Mouse (Mus musculus) gonadal fat pad, adult 2 months (tissue): ENCODE results near the gene Kcnn1. TPM values are rescaled to one million over a fixed set of nuclear protein-coding genes. Genes with fewer than 3 reads are reported as not detected.

Source experiments
- DNase-seq: peaks from one replicate; pipeline ENCODE4 v3.0.0-alpha.2; 2012; ENCODE audit warnings: low read depth
- polyA plus RNA-seq: library from polyadenylated mRNA; depleted of rRNA; stranded (reverse); fragments of >200 nt; gene quantifications from 2 replicates; pipeline ENCODE4 v1.2.3, GENCODE M21; 2012

Kcnn1 gene
- polyA plus RNA-seq, 1 experiment = 5.6 TPM

DNA sequence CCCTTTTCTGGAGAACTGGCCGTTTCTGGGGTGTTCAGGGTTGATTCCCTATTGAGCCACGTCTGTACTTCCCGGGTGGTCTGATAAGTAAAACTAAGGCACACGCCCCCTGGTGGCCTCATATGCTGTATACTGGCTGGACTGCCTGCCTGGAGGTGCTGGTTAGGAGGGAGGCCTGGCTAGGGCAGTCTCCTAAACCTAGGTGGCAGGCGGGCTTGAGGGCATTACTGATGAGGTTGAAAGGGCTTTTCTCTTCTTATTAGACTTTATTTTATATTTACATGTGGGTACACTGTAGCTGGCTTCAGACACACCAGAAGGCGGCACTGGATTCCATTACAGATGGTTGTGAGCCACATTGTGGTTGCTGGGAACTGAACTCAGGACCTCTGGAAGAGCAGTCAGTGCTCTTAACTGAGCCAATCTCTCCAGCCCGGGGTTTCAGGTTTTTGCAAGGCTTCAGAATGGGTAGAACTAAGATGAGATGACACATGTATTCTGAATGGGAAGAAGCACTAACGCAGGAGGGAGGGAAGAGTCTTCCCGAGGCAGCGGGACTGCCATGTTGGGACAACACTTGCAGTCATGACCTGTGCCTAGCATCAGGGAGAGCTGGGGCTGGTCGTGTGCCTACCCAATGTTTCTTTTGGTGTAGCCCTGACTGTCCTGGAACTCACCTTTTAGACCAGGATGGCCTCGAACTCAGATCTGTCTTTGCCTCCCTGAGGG is 30.8 kb upstream of the Kcnn1 start:
- no peak for DNase-seq

GRCm38 (mm10) chr8:70892896-70893655 is 30.0 kb upstream of the Kcnn1 start:
- no peak for DNase-seq

GRCm38 (mm10) chr8:70892022-70892895 is 29.2 kb upstream of the Kcnn1 start, which contains the start of gene Slc5a5:
TSS of gene Slc5a5 (minus strand) at chr8:70892757.
- DNase-seq = no peak

DNA sequence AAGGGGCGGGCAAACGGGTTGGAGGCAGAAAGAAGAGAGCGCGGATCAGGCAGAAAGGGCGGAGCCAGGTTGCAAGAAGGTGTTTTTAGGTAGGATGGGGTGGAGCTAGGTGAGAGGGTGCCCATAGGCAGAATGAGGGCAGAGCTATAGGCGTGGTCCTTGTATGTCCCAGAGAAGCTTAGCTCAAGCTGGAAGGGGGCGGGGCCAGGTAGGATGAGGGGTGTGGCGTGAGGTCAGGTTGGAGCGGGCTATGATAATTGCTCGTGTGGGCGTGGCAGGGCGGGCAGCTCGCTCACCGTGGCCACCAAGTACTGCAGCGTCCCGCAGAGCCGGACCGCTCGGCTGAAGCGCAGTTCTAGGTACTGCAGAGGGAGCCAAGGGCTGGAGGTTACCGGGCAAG is 28.3 kb upstream of the Kcnn1 start:
- DNase-seq = peak; percentile 61

DNA sequence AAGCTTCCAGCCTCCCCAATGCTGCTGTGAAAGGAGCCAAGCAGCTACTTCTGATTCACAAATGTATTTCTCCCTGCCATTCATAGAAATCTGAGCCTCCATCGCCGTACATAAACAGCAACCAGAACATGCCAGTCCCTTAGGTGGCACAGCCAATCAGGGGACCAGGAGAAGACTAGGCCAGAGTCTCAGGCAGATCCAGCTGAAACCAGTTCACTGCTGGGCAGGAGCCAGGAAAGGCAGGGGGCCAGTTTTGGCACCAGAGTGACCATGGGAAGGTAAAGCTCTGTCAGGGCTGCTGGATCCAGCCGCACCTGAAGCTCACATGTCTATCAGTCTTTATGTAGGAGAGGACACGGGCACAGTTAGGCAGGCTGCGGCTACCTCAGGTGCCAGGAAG is 27.6 kb upstream of the Kcnn1 start:
- DNase-seq = no peak

DNA sequence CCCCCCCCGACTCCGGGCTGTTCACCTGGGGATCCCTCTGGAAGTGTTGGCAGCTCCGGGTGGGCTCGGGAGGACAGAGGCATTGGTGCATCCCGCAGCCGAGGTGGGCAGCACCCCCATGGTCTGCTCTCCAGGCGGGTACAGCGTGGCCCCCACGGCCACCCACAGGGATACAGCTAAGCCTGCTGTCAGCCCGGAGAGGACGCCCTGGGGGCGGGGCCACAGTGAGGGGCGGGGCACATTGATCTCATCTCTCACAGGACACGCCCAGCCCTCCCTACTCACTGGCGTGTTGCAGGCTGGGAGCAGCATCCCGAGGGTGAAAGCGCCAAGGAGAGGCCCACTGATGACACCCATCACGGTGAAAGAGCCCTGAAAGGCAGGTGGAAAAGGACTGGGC is 24.6 kb upstream of the Kcnn1 start:
- DNase-seq = no peak

- no peak for DNase-seq
Measured at GRCm38 (mm10) chr8:70885612-70886011, 22.6 kb upstream of the Kcnn1 start.

DNA sequence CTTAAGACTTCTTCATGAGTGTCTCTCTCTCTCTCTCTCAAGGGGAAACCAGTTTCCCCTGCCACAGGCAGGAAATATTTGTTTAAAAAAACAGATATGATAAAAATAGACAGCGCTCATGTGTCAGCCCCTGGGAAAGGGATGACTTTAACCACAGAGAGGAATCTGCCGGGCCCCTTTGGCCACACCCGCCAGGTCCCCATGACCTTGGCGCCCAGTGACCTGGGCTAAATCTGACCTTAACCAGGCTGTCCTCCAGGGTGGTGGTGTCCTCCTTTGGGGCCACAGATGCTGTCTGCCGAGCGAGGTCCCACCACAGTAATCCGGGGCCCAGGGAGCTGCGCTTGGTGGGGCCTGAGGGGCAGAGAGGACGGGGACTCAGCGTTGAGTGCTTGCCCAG is 21.6 kb upstream of the Kcnn1 start:
- DNase-seq = no peak

DNA sequence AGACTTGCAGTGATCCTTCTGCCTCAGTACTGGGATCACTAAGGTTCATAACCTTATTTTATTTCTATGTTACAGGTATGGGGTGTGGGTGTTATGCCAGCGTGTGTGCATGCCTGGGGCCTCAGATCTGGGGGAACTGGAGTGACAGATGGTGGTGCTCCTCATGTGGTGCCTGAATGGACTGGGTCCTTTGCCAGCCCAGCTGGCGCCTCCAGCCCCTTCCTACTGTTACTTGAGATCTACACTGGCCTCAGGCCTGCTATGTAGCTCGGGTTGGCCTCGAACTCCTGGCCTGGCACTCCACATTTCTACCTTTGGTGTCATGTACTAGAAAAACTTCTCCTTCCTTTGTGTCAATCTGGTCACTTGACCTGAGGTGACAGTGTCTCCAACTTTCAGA is 21.1 kb upstream of the Kcnn1 start:
- no peak for DNase-seq

DNA sequence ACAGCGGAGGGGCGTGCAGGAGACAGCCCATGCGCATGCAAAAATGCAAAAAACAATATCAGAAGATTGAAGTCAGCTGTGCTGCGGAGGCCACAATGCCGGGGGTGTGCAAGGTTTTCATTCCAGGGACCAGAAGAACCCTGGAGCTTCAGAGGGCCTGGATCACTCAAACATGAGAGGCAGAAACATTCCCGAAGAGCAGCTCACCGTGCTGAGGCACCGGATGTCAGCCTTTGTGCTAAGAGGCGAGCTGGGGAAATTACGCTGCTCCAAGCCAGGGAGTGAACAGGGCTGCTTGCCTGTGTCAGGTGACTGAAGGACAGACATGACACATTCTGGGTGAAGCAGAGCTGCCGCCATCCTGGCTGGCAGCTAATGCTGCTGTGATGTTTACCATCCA is 17.5 kb upstream of the Kcnn1 start:
- DNase-seq = no peak

DNA sequence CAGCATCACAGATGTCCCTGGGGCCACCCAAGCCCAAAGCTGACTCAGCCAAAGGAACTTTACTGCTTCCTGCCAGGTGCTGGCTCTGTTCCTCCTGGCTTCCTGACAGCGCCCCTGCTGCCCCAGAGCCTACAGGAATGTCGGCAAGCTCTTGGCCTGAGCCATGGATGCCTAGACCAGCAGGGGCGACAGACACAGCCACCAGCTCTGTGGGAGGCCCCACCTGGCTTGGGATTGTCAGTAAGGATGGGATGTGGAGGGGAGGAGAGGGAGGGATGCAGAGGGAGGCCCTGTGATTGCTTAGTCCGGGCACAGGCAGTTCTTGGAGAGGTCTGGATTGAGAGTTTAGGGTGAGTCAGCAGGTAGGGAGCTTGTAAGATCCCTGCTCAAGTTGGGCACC is 17.1 kb upstream of the Kcnn1 start:
- DNase-seq = no peak

- no peak for DNase-seq
Measured at GRCm38 (mm10) chr8:70879500-70879899, 16.4 kb upstream of the Kcnn1 start.

- DNase-seq = no peak
Measured at GRCm38 (mm10) chr8:70878178-70878577, 15.1 kb upstream of the Kcnn1 start.

GRCm38 (mm10) chr8:70876382-70876781 is 13.3 kb upstream of the Kcnn1 start:
- DNase-seq = no peak

- DNase-seq = no peak
Measured at GRCm38 (mm10) chr8:70874441-70874840, 11.4 kb upstream of the Kcnn1 start.

GRCm38 (mm10) chr8:70873364-70873985 is 10.4 kb upstream of the Kcnn1 start, which contains the start of gene Ccdc124:
TSS of gene Ccdc124 (minus strand) at chr8:70873935.
- DNase-seq = no peak

DNA sequence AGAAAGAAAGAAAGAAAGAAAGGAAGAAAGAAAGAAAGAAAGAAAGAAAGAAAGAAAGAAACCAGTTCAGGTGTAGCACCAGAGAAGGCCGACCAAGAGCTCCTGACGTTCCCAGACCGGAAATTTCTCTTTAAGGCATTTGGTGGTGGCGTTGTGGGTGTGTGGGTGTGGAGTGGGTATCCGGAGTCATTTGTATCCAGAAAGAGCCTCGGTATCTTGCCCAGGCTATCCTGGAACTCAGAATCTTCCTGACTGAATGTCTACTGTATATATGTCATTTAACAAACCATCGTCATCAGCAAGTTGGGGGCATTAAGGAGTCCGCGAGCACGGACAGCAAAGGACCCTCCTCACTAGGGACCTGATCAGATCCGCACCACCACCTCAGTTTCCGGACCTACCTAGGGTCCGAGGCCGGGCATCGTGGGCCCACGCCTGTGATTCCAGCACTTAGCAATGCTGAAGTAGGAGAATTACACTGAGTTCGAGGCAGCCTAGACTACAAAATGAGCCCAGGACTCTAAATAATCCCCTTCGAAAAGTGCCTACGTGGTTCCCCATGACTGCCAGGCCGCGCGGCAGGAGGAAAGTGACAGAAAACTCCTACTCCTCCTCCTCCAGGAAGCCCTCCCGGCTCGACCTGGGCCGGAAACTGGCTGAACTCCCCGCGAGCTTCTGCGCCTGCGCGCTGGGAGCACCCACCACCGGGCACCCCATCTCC is 9.7 kb upstream of the Kcnn1 start:
- DNase-seq = no peak

DNA sequence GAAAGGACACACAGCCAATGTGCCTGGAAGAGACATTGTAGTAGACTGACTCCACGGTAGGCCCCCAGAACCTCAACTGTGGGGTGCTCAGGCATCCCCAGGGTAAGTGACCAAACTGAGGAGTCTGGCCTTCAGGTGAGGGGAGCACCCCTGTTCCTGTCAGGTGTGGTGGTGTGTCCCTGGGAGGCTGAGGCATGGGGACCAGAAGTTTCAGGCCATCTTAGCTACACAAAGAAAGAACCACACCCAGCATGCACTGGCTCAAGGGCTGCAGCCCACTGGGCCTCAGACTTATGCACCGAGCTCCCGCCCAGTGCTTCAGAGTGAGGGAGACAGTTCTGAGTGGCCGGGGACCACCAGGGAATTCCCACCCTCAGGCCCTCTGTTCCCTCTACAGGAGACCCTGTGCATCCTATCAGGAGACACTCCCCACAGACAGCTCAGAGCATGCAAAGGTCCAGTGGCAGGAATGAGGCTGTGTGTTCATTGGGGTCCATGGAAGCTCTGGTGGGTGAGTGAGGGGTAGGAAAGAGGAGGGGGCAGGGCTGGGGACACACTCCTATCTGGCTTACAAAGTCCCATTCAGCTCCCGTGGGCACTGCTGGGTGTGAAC is 8.2 kb upstream of the Kcnn1 start:
- no peak for DNase-seq

GRCm38 (mm10) chr8:70869601-70870041 is 6.6 kb upstream of the Kcnn1 start:
- DNase-seq = no peak

GRCm38 (mm10) chr8:70869199-70869571 is 6.1 kb upstream of the Kcnn1 start:
- no peak for DNase-seq
